Mouse (Mus musculus) layer of hippocampus, adult 2 months (tissue): ENCODE data around the gene Pim3. TPM values are rescaled to one million over a fixed set of nuclear protein-coding genes. Genes with fewer than 3 reads are reported as not detected.

Experiments used
- DNase-seq, 2 experiments: peaks; one replicate each; pipeline ENCODE4 v3.0.0; 2022; ENCODE audit warnings: low spot score in 2 of 2
- H3K27ac ChIP-seq: fragments of 200-600 bp; 2 replicates; pipeline ENCODE4 v1.8.1; 2022
- H3K4me3 ChIP-seq: fragments of 200-600 bp; 2 replicates; pipeline ENCODE4 v1.8.1; 2022; ENCODE audit warnings: mild to moderate bottlenecking
- CTCF ChIP-seq: fragments of 200-600 bp; conservative IDR thresholded peaks from 2 replicates; pipeline ENCODE4 v1.8.1; 2022; ENCODE audit warnings: antibody characterized with exemption, mild to moderate bottlenecking, moderate library complexity
- total RNA-seq, 2 experiments: library from RNA; stranded (reverse); gene quantifications; 2 replicates each; pipeline ENCODE4 v1.2.3; 2021

Gene Pim3
- total RNA-seq, 2 experiments from 2014 or later, result 29.9 to 37.9 TPM

DNA sequence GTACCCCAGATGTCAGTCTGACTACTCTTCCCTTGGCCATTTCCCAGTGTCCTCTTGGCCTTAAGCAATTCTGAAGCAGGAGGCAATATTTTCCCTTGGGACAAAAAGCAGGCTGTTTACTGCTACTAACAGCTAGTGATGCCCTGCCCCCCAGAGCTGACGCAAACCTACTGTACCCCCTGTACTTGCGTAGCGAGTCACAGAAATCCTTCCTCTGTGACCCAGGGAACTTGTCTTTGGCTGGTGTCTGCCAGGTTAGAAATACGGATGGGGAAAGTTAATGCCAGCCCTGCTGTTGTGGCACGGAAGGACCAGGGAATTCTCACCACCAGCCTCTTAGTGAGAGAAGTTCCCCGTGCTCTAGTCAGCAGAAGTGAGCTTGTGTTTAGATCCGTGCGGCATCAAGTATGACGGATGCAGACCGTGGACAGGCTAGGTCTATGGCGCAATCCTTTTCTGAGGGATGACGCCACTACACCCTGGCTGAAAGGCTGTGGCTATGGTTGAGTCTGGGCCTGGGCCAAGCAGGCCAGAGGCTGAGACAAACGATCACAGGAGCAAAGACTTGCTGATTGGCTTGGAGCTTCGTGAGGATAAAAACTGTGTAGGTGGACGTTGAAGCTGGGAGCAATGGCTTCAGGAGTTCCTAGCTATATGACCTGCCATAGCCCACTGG is 40.4 kb downstream of the Pim3 start:
- no peak overlapping the region for H3K4me3 ChIP-seq
- no peak overlapping the region for H3K27ac ChIP-seq
- TF ChIP-seq CTCF, result no peak
- DNase-seq, result no peak

- TF ChIP-seq CTCF, result peak; percentile 34
- H3K27ac ChIP-seq, result no peak overlapping the region
- DNase-seq, result no peak
- no peak overlapping the region for H3K4me3 ChIP-seq
These were observed 41.1 kb downstream of the Pim3 start for GRCm38 (mm10) chr15:88903086-88903485.

GRCm38 (mm10) chr15:88904056-88904811 is 42.2 kb downstream of the Pim3 start:
- TF ChIP-seq CTCF, result no peak
- no peak for DNase-seq
- no peak overlapping the region for H3K27ac ChIP-seq
- no peak overlapping the region for H3K4me3 ChIP-seq

DNA sequence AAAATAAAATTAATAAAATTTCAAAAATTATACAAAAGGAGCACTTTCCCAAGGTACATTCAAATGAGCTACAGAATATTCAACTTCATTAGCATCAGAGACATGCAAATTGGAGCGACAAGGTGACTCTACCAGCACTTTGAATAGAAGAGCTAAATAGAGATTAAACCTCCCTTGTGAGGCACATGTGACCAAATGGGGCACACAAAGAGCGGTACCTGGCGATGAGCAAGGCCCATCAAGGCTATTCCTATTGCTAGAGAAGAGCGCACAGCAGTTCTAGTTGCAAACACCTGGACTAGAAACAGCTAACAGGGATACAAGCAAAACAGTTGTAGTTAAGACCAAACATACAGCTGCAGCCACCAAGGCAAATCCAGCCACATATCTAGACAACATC is 44.4 kb downstream of the Pim3 start:
- no peak for DNase-seq
- TF ChIP-seq CTCF, result no peak
- H3K4me3 ChIP-seq, result no peak overlapping the region

GRCm38 (mm10) chr15:88915046-88915445 is 53.1 kb downstream of the Pim3 start:
- no peak overlapping the region for H3K27ac ChIP-seq
- H3K4me3 ChIP-seq, result no peak overlapping the region
- no peak for DNase-seq
- TF ChIP-seq CTCF, result no peak

More for the DNA sequence above, 44.4 kb downstream of the Pim3 start:
- H3K27ac ChIP-seq, result no peak overlapping the region

Other genes with a start within 250 kb of the Pim3 start
- gene Brd1, start 128.0 kb upstream of the Pim3 start, total RNA-seq, result 10 to 100 TPM; 52.5 to 60.6 TPM
- 1 to 10 TPM; 9.1 to 9.4 TPM for gene Zbed4, start 110.5 kb upstream of the Pim3 start, total RNA-seq
- 10 to 100 TPM; 10.1 to 13.3 TPM for gene Alg12, start 42.9 kb upstream of the Pim3 start, total RNA-seq
- 10 to 100 TPM; 21.4 to 26.5 TPM for gene Creld2, start 42.5 kb upstream of the Pim3 start, total RNA-seq
- gene Ttll8, start 92.2 kb downstream of the Pim3 start, total RNA-seq, result 1 to 10 TPM; 1.5 to 2.0 TPM
- gene Mlc1, start 116.8 kb downstream of the Pim3 start, total RNA-seq, result 100 to 1,000 TPM; 114 to 116 TPM
- gene Mov10l1, start 120.7 kb downstream of the Pim3 start, total RNA-seq, result not detected
- gene Panx2, start 197.5 kb downstream of the Pim3 start, total RNA-seq, result 100 to 1,000 TPM; 159 to 177 TPM
- 10 to 100 TPM; 21.4 to 24.2 TPM for gene Trabd, start 212.9 kb downstream of the Pim3 start, total RNA-seq
- 10 to 100 TPM; 21.2 to 22.0 TPM for gene Selenoo, start 226.9 kb downstream of the Pim3 start, total RNA-seq